Mouse (Mus musculus): Measurements from ENCODE around the gene Agt. TPM values are rescaled to one million over a fixed set of nuclear protein-coding genes. Genes with fewer than 3 reads are reported as not detected.

The Agt gene
- polyA plus RNA-seq, 1 experiment, result not detected

GRCm38 (mm10) chr8:124556164-124556563, 13.3 kb downstream of the Agt start:
- no peak overlapping the region for H3K27ac ChIP-seq (ENCODE audit: insufficient read depth, low read depth, low read length)
- TF ChIP-seq POLR2A (IDR thresholded peaks at IDR 0.05; ENCODE audit: borderline replicate concordance, low read depth, low read length), result no peak
- no peak for TF ChIP-seq CTCF (IDR thresholded peaks at IDR 0.05; ENCODE audit: low read depth, low read length)
- H3K4me1 ChIP-seq (ENCODE audit: control insufficient read depth, insufficient read depth, low read length), result no peaks in the 10 kb centered on the region
- no peak overlapping the region for H3K4me3 ChIP-seq (ENCODE audit: insufficient read depth, low read length)

GRCm38 (mm10) chr8:124555113-124555750, 14.3 kb downstream of the Agt start:
- no peak overlapping the region for H3K27ac ChIP-seq (ENCODE audit: insufficient read depth, low read depth, low read length)
- TF ChIP-seq POLR2A (IDR thresholded peaks at IDR 0.05; ENCODE audit: borderline replicate concordance, low read depth, low read length), result no peak
- TF ChIP-seq CTCF (IDR thresholded peaks at IDR 0.05; ENCODE audit: low read depth, low read length), result no peak
- H3K4me3 ChIP-seq (ENCODE audit: insufficient read depth, low read length), result no peak overlapping the region
- no peaks in the 10 kb centered on the region for H3K4me1 ChIP-seq (ENCODE audit: control insufficient read depth, insufficient read depth, low read length)

- no peak for TF ChIP-seq POLR2A (IDR thresholded peaks at IDR 0.05; ENCODE audit: borderline replicate concordance, low read depth, low read length)
- no peak for TF ChIP-seq CTCF (IDR thresholded peaks at IDR 0.05; ENCODE audit: low read depth, low read length)
- no peak overlapping the region for H3K4me3 ChIP-seq (ENCODE audit: insufficient read depth, low read length)
- no peak overlapping the region for H3K27ac ChIP-seq (ENCODE audit: insufficient read depth, low read depth, low read length)
- H3K4me1 ChIP-seq (ENCODE audit: control insufficient read depth, insufficient read depth, low read length), result no peaks in the 10 kb centered on the region
These were observed 18.4 kb downstream of the Agt start for GRCm38 (mm10) chr8:124551011-124551661.

DNA sequence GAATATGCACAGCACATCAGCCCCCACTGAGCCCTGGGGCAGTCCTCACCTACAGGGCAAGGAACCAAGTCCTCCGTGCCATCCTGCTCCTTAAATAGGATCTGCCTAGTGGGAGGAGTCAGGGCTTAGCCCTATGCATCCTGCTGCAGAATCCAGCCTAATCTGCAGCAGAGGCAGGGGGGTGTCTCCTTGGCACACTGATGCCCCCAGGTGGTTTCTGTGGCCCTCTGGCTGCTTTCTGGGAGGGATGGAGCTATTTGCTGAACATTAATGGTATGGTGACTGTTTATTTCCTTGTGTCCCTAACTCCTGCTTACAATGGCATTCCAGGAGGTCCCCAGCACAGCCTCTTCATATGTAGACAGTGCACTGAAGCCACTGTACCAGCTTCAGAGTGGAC, 21.3 kb downstream of the Agt start:
- TF ChIP-seq POLR2A (IDR thresholded peaks at IDR 0.05; ENCODE audit: borderline replicate concordance, low read depth, low read length) (no peak), CTCF (IDR thresholded peaks at IDR 0.05; ENCODE audit: low read depth, low read length) (no peak)
- Histone ChIP-seq H3K27ac (ENCODE audit: insufficient read depth, low read depth, low read length) (no peak overlapping the region), H3K4me3 (ENCODE audit: insufficient read depth, low read length) (no peak overlapping the region), H3K4me1 (ENCODE audit: control insufficient read depth, insufficient read depth, low read length) (no peaks in the 10 kb centered on the region)

GRCm38 (mm10) chr8:124547269-124547668, 22.2 kb downstream of the Agt start:
- Histone ChIP-seq H3K4me1 (ENCODE audit: control insufficient read depth, insufficient read depth, low read length) (no peaks in the 10 kb centered on the region), H3K27ac (ENCODE audit: insufficient read depth, low read depth, low read length) (no peak overlapping the region), H3K4me3 (ENCODE audit: insufficient read depth, low read length) (no peak overlapping the region)
- TF ChIP-seq CTCF (IDR thresholded peaks at IDR 0.05; ENCODE audit: low read depth, low read length) (no peak), POLR2A (IDR thresholded peaks at IDR 0.05; ENCODE audit: borderline replicate concordance, low read depth, low read length) (no peak)

GRCm38 (mm10) chr8:124546815-124547214, 22.7 kb downstream of the Agt start:
- H3K27ac ChIP-seq (ENCODE audit: insufficient read depth, low read depth, low read length), result no peak overlapping the region
- no peak for TF ChIP-seq POLR2A (IDR thresholded peaks at IDR 0.05; ENCODE audit: borderline replicate concordance, low read depth, low read length)
- no peak for TF ChIP-seq CTCF (IDR thresholded peaks at IDR 0.05; ENCODE audit: low read depth, low read length)
- H3K4me3 ChIP-seq (ENCODE audit: insufficient read depth, low read length), result no peak overlapping the region
- H3K4me1 ChIP-seq (ENCODE audit: control insufficient read depth, insufficient read depth, low read length), result no peaks in the 10 kb centered on the region

DNA sequence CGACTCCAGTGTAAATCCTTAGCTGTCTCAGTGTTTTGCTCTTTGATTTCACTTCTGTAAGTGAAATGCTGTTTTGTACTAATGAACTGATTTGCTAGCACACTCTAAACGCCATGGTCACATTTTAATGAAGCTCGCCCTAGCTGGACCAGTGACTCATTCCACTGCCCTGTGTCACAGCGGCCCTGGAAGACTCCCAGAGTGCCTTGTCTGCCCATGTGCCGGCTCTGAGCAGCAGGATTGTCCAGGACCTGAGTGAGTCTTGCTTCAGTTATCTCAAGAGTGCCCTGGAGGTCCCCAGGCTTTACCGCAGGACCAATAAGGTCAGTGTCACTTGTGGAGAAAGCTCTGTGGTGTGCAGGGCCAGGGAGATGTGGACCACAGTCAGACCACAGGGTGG, 23.1 kb downstream of the Agt start:
- no peak for TF ChIP-seq POLR2A (IDR thresholded peaks at IDR 0.05; ENCODE audit: borderline replicate concordance, low read depth, low read length)
- TF ChIP-seq CTCF (IDR thresholded peaks at IDR 0.05; ENCODE audit: low read depth, low read length), result no peak
- H3K4me3 ChIP-seq (ENCODE audit: insufficient read depth, low read length), result no peak overlapping the region
- no peaks in the 10 kb centered on the region for H3K4me1 ChIP-seq (ENCODE audit: control insufficient read depth, insufficient read depth, low read length)
- no peak overlapping the region for H3K27ac ChIP-seq (ENCODE audit: insufficient read depth, low read depth, low read length)

DNA sequence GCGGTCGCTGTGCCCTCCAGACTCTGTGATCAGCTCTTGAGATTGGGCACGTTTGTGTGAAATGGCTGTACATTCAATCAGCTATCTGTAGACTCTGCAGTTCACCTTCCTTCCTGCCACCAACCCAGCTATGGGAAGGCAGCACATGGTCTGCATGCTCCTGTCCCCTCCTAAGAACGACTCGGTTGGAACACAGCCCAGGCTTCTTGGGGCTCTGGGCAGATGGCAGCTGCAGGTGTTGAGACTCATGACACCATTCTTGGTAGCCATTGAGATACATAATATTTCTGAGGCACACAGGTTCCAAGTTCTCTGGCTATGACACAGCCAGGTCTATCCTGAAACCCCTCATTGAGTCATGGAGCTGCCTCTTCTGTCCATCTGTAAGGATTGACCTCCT, 26.2 kb downstream of the Agt start:
- Histone ChIP-seq H3K27ac (ENCODE audit: insufficient read depth, low read depth, low read length) (no peak overlapping the region), H3K4me3 (ENCODE audit: insufficient read depth, low read length) (no peak overlapping the region), H3K4me1 (ENCODE audit: control insufficient read depth, insufficient read depth, low read length) (no peaks in the 10 kb centered on the region)
- TF ChIP-seq POLR2A (IDR thresholded peaks at IDR 0.05; ENCODE audit: borderline replicate concordance, low read depth, low read length) (no peak), CTCF (IDR thresholded peaks at IDR 0.05; ENCODE audit: low read depth, low read length) (no peak)

- Histone ChIP-seq H3K4me1 (ENCODE audit: control insufficient read depth, insufficient read depth, low read length) (no peaks in the 10 kb centered on the region), H3K4me3 (ENCODE audit: insufficient read depth, low read length) (no peak overlapping the region), H3K27ac (ENCODE audit: insufficient read depth, low read depth, low read length) (no peak overlapping the region)
- TF ChIP-seq POLR2A (IDR thresholded peaks at IDR 0.05; ENCODE audit: borderline replicate concordance, low read depth, low read length) (no peak), CTCF (IDR thresholded peaks at IDR 0.05; ENCODE audit: low read depth, low read length) (no peak)
These were observed 27.5 kb downstream of the Agt start for GRCm38 (mm10) chr8:124542001-124542400.

- no peak overlapping the region for H3K4me3 ChIP-seq (ENCODE audit: insufficient read depth, low read length)
- H3K4me1 ChIP-seq (ENCODE audit: control insufficient read depth, insufficient read depth, low read length), result no peaks in the 10 kb centered on the region
- TF ChIP-seq CTCF (IDR thresholded peaks at IDR 0.05; ENCODE audit: low read depth, low read length), result no peak
- TF ChIP-seq POLR2A (IDR thresholded peaks at IDR 0.05; ENCODE audit: borderline replicate concordance, low read depth, low read length), result no peak
- H3K27ac ChIP-seq (ENCODE audit: insufficient read depth, low read depth, low read length), result no peak overlapping the region
These were observed 28.6 kb downstream of the Agt start for GRCm38 (mm10) chr8:124540906-124541305.
